Mouse (Mus musculus) gastrocnemius, adult 2 months (tissue): ENCODE measurements at regions not wholly inside any gene's neighbourhood (a gene's known extent, or its start where the extent isn't known, plus 50 kb on each side); places are given as distances from the start of the nearest gene placed in this dataset.
A peak's percentile ranks its signal among the peaks of the same experiment; 100 is the strongest.

Experiments used
- DNase-seq: peaks from one replicate; pipeline ENCODE4 v3.0.0; 2022
- H3K27ac ChIP-seq: fragments of 200-600 bp; 2 replicates; pipeline ENCODE4 v1.8.1; 2022; ENCODE audit warnings: mild to moderate bottlenecking
- H3K4me3 ChIP-seq: fragments of 200-600 bp; 2 replicates; pipeline ENCODE4 v1.8.1; 2022; ENCODE audit warnings: mild to moderate bottlenecking, moderate library complexity
- CTCF ChIP-seq: fragments of 200-600 bp; IDR thresholded peaks from 2 replicates; pipeline ENCODE4 v1.8.1; 2022; ENCODE audit warnings: antibody characterized with exemption, mild to moderate bottlenecking, moderate library complexity
- intact Hi-C: fragments of 180-260 bp; cut with DNase I; formaldehyde crosslinking; loops from one replicate; pipeline ENCODE4 v1.15.1; 2025

DNA sequence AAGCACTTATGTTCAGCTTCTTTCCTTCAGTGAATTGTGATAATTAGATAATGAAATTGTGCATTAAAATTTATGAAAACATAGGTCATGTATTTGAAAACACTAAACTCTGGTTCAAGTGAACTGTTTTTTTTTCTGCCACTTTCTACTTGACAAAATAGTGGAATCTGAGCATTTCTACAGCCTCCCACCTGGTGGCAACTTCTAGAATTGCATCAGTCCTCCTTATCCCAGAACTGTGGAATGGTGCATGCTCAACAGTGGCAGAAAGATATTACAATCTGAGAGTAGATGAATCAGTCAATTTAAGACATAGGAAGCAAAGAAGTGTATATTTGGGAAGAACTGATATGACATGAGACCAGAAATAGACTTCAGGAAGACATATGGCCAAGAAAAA, 84.1 kb upstream of the Gm28269 start:
- intact Hi-C loops: loop anchor here (2.0 kb wide), 1 partner anchor 444 kb away; no protein-coding TSS in a partner anchor

GRCm38 (mm10) chrX:21809212-21809611, 64.3 kb upstream of the Gm28269 start:
- Histone ChIP-seq H3K27ac (no peak overlapping the region), H3K4me3 (no peak overlapping the region)
- DNase-seq: no peak
- TF ChIP-seq CTCF: no peak
- intact Hi-C loops: no loop called here

More for the DNA sequence above, 84.1 kb upstream of the Gm28269 start:
- H3K4me3 ChIP-seq: no peak overlapping the region
- no peak overlapping the region for H3K27ac ChIP-seq
- peak; percentile 50 for TF ChIP-seq CTCF
- DNase-seq: no peak

GRCm38 (mm10) chrX:21801834-21802233, 56.9 kb upstream of the Gm28269 start:
- Histone ChIP-seq H3K27ac (no peak overlapping the region), H3K4me3 (no peak overlapping the region)
- DNase-seq: no peak
- intact Hi-C loops: no loop called here
- no peak for TF ChIP-seq CTCF
